Mouse (Mus musculus): ENCODE results near the gene Prpf6.

Prpf6 gene

GRCm38 (mm10) chr2:181681978-181682377, 90.3 kb downstream of the Prpf6 start:
- no peak for DNase-seq (ENCODE audit: extremely low read depth, insufficient read length, low spot score)

- DNase-seq (ENCODE audit: extremely low read depth, insufficient read length, low spot score): no peak
These were observed 91.7 kb downstream of the Prpf6 start for GRCm38 (mm10) chr2:181683381-181683780.

GRCm38 (mm10) chr2:181684713-181685112, 93.0 kb downstream of the Prpf6 start:
- DNase-seq (ENCODE audit: extremely low read depth, insufficient read length, low spot score): no peak

- no peak for DNase-seq (ENCODE audit: extremely low read depth, insufficient read length, low spot score)
These were observed 94.0 kb downstream of the Prpf6 start for GRCm38 (mm10) chr2:181685686-181686085.

- no peak for DNase-seq (ENCODE audit: extremely low read depth, insufficient read length, low spot score)
These were observed 95.9 kb downstream of the Prpf6 start for GRCm38 (mm10) chr2:181687586-181687985.

- no peak for DNase-seq (ENCODE audit: extremely low read depth, insufficient read length, low spot score)
These were observed 97.9 kb downstream of the Prpf6 start for GRCm38 (mm10) chr2:181689466-181690160.

GRCm38 (mm10) chr2:181691083-181691482, 99.4 kb downstream of the Prpf6 start:
- DNase-seq (ENCODE audit: extremely low read depth, insufficient read length, low spot score): no peak

- no peak for DNase-seq (ENCODE audit: extremely low read depth, insufficient read length, low spot score)
These were observed 99.9 kb downstream of the Prpf6 start for GRCm38 (mm10) chr2:181691571-181691970.

- DNase-seq (ENCODE audit: extremely low read depth, insufficient read length, low spot score): no peak
These were observed 100.6 kb downstream of the Prpf6 start for GRCm38 (mm10) chr2:181692304-181692703.

GRCm38 (mm10) chr2:181693339-181694280, 101.9 kb downstream of the Prpf6 start, which contains the start of gene Rgs19:
Gene Rgs19, minus strand, starts transcription at chr2:181693977.
- DNase-seq (ENCODE audit: extremely low read depth, insufficient read length, low spot score): peak; percentile 89

- no peak for DNase-seq (ENCODE audit: extremely low read depth, insufficient read length, low spot score)
These were observed 102.9 kb downstream of the Prpf6 start for GRCm38 (mm10) chr2:181694581-181694980.

GRCm38 (mm10) chr2:181695776-181696175, 104.1 kb downstream of the Prpf6 start:
- DNase-seq (ENCODE audit: extremely low read depth, insufficient read length, low spot score): no peak

GRCm38 (mm10) chr2:181696801-181697420, 105.2 kb downstream of the Prpf6 start:
- no peak for DNase-seq (ENCODE audit: extremely low read depth, insufficient read length, low spot score)

- no peak for DNase-seq (ENCODE audit: extremely low read depth, insufficient read length, low spot score)
These were observed 106.6 kb downstream of the Prpf6 start, which contains the start of gene Lkaaear1 for GRCm38 (mm10) chr2:181698241-181698640. Gene Lkaaear1, minus strand, starts transcription at chr2:181698442.

All from 3134 (cell line).